Mouse (Mus musculus) lung, postnatal 14 days (tissue): Measurements from ENCODE around the gene Olfr572.

Experiments
- DNase-seq: peaks from one replicate; pipeline ENCODE4 v3.0.0; 2021

Olfr572 gene

DNA sequence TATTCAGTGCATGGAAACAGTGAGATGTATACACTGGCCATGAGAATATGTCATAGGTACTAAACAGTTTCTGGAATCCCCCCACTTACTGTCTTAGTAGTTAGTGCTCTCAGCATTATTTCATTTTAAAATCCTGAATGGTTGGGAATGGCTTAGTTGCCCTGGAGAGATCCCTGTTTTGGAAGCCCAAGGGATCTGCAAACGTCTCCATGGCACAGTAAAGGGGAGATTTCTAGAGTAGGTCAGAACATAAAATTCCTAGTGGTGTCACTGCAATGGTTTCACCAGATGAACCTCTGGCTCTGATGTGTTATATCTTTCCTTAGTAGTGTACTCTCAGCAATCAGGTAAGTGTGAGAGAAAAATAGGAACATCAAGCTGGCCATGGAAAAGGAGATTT, at the start of gene Olfr572:
Gene Olfr572, plus strand, starts transcription at position 301 of the 400 bp plus-strand sequence.
- DNase-seq: no peak

DNA sequence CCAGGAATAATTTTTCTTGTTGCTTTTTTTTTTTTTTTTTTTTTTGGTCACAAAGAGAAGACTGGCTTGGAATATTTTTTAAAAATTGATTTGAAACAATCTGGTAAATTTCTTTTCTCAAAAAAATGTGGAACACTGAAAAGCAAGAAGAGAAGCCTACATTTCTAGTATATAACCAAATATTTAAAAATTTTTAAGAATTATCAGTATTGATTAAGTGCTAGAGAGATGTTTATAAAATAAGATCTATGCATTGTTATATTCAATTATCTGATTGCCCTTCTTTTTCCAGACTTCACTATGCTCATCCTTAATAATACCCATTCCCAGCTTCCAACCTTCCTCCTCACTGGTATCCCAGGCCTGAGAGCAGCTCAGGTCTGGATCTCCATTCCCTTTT, 47.4 kb upstream of the Olfr572 start, which contains the start of gene Olfr568:
Gene Olfr568, plus strand, starts transcription at position 301 of the 400 bp plus-strand sequence.
- no peak for DNase-seq

DNA sequence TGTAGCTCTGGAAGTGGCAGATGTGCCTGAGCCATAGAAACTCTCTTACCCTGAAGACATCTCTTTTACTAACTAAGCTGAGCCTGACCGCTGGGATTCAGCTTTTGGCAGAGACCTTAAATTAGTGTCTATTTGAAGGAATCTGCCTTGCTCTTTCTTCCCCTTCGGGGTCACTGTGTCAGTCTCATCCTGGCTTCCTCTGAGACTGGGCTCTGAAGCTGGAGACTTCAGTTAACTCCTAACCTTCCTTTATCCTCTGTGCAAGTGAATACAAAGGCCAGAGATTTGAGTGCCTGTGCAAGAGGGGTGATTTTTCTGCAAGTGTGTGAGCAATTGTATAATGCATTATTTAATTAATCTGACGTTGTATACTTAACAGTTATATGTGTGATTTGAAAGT, 33.4 kb upstream of the Olfr572 start, which contains the start of gene Olfr569:
Gene Olfr569, minus strand, starts transcription at position 101 of the 400 bp plus-strand sequence.
- DNase-seq: no peak

DNA sequence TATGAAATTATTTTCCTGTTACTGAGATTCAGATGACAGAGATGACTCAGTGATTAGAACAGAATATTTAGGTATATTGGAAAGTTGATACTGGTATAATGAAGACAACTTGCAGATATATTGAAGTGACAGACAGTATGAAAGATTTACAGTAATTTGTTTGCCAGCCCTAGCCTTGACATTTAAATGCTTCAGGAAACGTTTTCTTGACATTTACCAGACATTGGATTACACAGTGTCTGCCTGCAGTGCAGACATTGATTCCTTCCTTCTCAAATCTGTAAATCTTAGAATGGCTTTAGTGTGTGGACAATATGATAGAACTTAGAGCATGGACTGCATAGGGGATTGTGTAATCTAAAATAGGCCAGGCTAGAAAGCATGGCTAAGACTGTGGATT, 8.9 kb upstream of the Olfr572 start:
- no peak for DNase-seq

DNA sequence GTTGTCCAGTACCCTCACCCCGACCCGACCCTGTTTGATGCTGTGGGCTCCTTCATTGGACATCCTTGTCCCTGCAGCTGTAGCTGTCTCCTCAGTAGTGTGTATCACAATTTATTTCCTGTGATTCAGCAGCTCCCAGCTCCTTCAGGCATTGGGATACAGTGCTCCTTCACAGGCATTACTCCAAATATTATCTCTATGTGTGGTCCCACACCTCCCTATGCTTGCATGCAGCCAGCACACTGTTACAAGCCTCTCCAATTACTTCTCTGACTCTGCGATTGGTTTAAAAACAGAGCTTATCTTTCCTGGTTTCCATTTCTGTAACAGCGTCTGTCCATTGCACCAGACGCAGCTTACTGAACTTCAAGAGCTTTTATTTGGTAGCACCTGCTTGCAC, 7.8 kb upstream of the Olfr572 start:
- no peak for DNase-seq

DNA sequence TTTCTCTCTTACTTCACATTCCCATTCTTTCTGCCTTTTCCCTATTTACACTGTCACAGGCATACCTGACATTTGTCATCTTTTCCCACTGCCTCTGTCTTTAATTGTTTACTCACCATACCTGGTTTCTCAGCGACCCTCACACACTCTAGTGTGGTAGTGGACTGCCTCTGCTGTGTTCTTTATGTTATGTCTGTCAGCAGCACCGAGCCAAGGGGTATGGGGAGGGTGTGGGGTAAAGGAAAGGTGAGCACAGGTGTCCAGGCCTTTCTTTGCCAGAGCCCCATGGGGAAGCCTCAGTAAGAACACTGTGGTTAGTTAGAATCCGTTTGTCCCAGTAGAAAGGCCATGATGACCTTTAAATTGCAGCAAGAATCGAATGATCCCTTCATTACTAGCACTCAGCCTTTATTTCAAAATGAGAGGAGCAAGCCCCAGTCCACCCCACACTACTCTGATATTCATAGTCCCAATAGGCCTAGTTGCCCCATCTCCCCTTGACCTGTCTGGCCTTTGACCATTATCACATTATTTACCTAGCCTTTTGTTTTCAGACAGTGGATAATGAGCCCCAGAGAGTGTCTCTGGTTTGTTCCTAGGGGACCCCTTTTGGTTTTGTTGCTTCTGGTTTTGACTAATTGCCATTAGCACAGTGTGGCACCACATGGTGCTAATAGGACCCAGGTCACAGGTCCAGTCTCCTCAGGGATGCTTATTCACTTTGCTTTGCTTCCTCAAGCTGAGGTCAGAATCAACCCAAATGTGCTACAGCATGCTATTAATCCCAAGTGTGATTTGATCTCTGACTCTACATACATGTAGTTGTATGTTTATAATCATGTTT, 7.0 kb upstream of the Olfr572 start, which contains the start of gene Olfr571:
Gene Olfr571, minus strand, starts transcription at position 505 of the 844 bp plus-strand sequence.
- no peak for DNase-seq

DNA sequence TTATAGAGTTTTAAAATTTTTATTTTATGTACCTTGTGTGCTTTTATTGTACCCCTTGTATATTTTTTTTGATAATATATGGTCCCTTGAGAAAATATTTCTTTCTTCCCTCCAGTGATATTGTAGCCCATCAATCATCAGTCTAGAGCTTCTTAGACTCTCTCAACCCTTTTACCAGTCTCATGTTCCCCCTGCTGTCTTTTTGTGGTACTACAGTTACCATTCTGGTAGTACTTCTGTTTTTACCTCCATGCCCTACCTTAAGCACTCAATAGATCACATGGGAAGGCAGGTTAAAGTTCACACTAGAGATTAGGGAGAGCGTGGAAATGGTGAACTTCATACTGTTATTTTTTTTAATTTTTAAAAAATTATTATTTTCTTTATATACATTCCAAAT, 4.6 kb upstream of the Olfr572 start:
- DNase-seq: peak; percentile 35

DNA sequence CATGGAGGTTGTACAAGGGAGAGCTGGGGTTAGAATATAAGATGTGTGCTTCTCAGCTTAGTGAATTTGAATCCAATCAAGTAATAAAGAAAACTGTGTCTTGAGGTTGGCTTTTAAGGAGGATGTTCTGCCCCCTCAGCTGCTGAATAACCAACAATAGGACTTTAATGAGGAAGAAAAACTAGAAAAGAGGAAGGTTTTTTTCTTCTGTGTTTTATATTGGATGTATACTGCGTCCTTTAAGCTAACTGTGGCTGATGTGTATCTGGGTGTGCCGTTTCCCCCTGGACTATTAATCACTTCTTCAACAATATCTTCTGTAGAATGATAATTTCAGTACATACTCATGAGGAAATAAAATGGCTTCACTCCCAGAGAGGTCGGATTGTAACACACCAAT, 2.9 kb downstream of the Olfr572 start:
- DNase-seq: no peak

DNA sequence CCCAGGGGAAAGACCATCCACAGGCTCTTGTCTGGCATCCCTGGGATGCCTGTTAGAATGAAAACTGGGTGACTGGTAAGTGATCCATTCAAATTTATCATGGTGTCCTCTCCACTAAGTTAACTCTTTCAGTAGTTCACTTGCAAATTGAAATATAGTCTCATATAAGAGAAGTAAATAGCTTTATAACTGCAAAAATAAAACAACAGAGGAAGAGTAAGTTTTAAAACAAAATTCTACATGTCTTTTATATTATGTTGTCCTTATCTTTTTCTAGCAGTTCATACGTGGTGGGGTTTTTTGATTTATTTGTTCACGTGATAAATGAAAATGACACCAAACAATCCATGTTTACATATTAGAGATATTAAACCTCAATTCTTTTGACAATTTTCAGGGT, 18.3 kb downstream of the Olfr572 start, which contains the start of gene Olfr573-ps1:
Gene Olfr573-ps1, minus strand, starts transcription at position 101 of the 400 bp plus-strand sequence.
- DNase-seq: no peak

DNA sequence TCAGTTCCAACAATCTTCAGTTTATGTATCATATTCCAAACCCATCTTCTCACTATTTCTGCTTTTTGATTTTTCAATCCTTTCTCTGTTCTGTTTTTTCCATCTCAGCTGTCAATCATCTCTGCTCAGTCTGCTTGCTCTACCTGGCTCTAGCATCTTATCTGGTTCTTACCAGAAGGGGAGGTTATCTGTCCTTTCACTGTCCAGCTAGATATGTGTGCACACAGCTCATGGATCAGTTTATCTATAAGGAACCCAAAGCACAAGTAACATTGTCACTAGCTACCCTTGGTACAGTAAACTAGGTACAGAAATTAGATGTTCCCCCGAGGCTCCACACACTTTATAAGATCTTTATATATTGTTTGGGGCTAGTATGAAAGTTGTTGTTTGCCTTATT, 19.2 kb downstream of the Olfr572 start:
- DNase-seq: no peak

DNA sequence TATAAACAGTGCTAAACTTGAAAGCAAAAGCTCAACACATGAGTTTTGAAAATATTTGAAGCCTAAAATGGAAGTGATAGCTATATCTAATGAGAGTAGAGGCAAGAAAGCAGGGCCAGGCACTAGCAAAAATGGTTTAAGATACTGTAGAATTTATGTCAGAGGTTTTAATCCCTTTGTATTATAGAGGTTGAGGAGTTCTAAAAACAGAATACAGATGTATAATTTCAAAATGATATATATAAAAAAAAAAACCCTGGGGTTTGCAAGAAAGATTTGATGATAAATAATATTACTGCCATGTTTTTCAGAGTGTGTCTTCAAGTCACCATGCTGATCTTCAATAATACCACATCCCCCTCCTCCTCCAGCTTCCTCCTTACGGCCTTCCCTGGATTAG, 24.0 kb downstream of the Olfr572 start, which contains the start of gene Olfr574:
Gene Olfr574, plus strand, starts transcription at position 301 of the 400 bp plus-strand sequence.
- DNase-seq: no peak

DNA sequence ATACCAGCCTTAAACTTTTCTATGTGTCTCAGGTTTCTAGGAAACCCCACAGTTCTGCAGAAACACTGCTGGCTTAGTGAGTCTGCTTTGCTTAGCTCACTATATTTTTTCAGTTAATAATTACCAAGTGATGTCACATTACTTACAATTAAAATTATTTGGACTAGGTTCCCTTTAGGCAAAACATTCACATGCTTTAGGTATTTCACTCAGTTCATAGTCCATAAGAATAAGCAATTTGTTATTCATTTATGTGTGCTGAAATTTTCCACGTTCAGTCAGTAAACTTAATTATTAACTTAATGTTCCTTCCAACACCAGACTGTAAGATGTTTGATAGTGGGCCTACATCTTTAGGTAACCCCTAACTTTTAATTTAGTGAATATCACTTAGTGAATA, 26.5 kb downstream of the Olfr572 start:
- no peak for DNase-seq

DNA sequence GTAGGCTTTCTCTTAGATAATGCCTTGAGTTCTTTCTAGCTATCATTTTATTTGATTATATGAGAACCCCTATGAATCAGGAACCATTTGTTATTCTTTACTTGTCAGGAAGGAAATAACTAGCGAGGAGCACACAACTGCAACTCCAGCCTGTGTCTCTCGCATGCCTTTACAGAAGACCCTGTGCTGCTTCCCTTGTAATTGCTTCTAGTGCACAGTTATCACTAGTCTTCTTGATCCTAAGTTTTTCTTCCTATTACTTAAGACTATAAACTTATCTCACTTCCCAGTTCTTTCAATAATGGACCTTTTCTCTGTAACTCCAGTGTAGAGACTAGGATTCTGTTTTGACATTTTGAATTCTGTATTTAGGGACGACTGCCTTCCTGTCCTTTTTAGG, 33.9 kb downstream of the Olfr572 start:
- no peak for DNase-seq

DNA sequence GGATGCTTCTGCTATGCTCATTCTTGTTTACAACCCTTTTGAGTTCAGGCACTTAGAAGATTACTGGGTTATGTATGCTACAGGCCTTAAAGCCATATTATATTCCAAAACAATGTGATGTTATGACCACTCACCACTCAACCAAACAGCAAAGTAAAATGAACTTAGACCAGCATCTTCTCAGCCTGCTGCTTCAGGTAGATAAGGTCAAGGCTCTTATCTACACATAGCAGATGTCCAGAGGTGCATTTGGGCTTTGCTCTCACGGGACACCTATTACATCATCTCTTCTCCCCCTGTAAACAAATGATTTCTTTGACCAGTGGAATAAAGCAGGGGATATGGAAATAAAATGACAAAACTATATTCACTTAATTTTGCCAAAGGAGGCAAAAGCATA, 34.4 kb downstream of the Olfr572 start, which contains the start of gene Olfr575:
Gene Olfr575, minus strand, starts transcription at position 183 of the 400 bp plus-strand sequence.
- DNase-seq: no peak

DNA sequence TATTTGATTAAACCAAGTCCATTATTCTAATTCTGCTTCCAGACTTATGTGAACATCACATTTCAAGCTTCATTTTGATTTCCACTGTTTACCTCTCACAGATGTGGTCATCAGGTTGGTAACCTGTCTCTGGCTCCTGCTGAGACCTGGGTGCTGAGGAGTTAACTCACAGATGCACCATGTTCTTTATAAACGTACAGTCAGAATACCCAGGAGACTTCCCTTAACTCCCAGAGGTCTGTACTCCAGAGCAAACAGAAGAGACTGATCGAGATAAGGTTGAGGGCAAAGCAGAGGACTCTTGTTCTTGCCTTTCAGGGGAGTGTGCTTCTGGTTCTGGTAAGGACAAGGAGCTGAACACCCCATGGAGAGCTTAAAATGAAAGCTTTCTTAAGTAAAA, 38.2 kb downstream of the Olfr572 start, which contains the start of gene Olfr576:
Gene Olfr576, plus strand, starts transcription at position 301 of the 400 bp plus-strand sequence.
- DNase-seq: no peak

DNA sequence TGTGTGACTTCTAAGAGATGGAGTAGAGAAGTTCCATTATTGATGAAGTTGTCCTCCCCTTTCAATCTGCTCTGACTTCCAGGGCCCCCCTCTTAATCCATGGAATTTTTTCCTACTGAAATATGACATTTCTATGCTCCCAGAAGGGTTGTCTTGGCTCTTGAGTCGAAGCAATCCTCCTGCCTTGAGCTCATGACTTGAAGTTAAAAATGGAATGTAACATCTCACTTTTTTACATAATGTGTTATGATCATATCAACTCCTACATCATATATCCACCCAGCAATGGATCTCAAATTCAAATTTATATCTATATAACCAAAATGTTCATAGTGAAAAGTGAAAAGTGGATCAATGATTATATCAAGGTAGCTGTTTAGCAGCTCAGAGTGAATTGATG, 50.2 kb downstream of the Olfr572 start:
- no peak for DNase-seq

DNA sequence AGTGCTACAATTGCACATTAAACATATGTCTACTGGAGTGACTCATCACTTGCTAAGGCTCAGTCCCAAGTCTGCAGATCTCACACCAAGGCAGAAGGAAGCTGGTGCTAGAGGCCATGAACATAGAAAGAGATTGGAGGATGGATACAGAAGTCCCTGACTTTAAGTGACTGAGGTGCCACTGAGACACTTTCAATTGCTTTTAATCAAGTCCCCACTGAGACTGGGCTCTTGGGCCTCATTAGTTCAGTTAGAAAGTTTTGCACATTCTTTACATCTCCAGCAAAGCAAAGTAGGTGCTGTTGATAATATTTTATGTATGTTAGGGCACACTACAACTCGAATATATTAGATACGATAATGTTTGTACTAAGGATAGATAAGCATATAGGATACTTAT, 51.6 kb downstream of the Olfr572 start, which contains the start of gene Olfr577:
Gene Olfr577, minus strand, starts transcription at position 101 of the 400 bp plus-strand sequence.
- no peak for DNase-seq
